Mouse (Mus musculus): ENCODE results near the gene Nprl2. TPM values are rescaled to one million over a fixed set of nuclear protein-coding genes. Genes with fewer than 3 reads are reported as not detected.

Gene Nprl2
- total and polyA plus RNA-seq, 3 experiments: 23.2 to 30.2 TPM; not detected in 1

- TF ChIP-seq MXI1 (IDR thresholded peaks at IDR 0.05; ENCODE audit: low read depth, low read length) (no peak; the same call in 1 of the 2 replicates), ZNF384 (IDR thresholded peaks at IDR 0.05; ENCODE audit: low read depth, low read length) (peak; percentile 89), UBTF (IDR thresholded peaks at IDR 0.05; ENCODE audit: borderline replicate concordance, insufficient read depth, low read depth, low read length) (no peak), GABPA (IDR thresholded peaks at IDR 0.05; ENCODE audit: low read depth, low read length) (no peak; the same call in 1 of the 2 replicates), POLR2AphosphoS2 (IDR thresholded peaks at IDR 0.05; ENCODE audit: low read length) (peak; percentile 94; the same call in 1 of the 2 replicates), MYB (IDR thresholded peaks at IDR 0.05; ENCODE audit: low read depth, low read length) (peak; percentile 80), NELFE (IDR thresholded peaks at IDR 0.05; ENCODE audit: low read depth, low read length) (peak; percentile 83), MYC (IDR thresholded peaks at IDR 0.05; ENCODE audit: low read depth, low read length) (no peak), SMC3 (IDR thresholded peaks at IDR 0.05; ENCODE audit: low read depth, low read length) (no peak), SIN3A (IDR thresholded peaks at IDR 0.05; ENCODE audit: low read length) (peak; percentile 93), POLR2A (IDR thresholded peaks at IDR 0.05; ENCODE audit: control insufficient read depth in 1 of 2, insufficient read depth in 1 of 2, low read depth in 1 of 2, low read length in 2 of 2, poor library complexity in 1 of 2) (peak in 1 of 2 experiments; percentile 91; a peak in 2 of 4 replicates), CHD2 (IDR thresholded peaks at IDR 0.05; ENCODE audit: low read length) (peak; percentile 59), MEF2A (IDR thresholded peaks at IDR 0.05; ENCODE audit: extremely low read depth, insufficient replicate concordance, low read depth, low read length, poor library complexity, severe bottlenecking) (peak; percentile 31; the same call in 1 of the 2 replicates), TAL1 (IDR thresholded peaks at IDR 0.05; ENCODE audit: low read length) (peak; percentile 98), KAT2A (conservative IDR thresholded peaks at IDR 0.05; ENCODE audit: low read depth, low read length) (peak; percentile 99)
Observed at GRCm38 (mm10) chr9:107586974-107587832, 45.2 kb downstream of the Nprl2 start, which contains the start of gene Ifrd2 (continued).

- Histone ChIP-seq H3K4me1 (ENCODE audit: control insufficient read depth in 1 of 2, insufficient read depth in 2 of 2, low read length in 2 of 2) (peaks cover 16 to 26% of the 10 kb centered on the region in 2 experiments; a peak in 3 of 4 replicates), H3K79me2 (ENCODE audit: control insufficient read depth, insufficient read depth, low read length, poor library complexity) (peaks cover 40% of the 10 kb centered on the region), H3K9me3 (replicated peaks; ENCODE audit: insufficient read depth, low read length) (no peaks in the 10 kb centered on the region), H3K36me3 (ENCODE audit: control insufficient read depth in 1 of 2, insufficient read depth in 2 of 2, low read length in 2 of 2) (peaks cover 5 to 27% of the 10 kb centered on the region in 2 experiments; a peak in 3 of 4 replicates), H3K4me3 (ENCODE audit: control insufficient read depth in 1 of 2, insufficient read depth in 1 of 2, low read depth in 2 of 2, low read length in 2 of 2) (peak overlapping the region; percentile 55 to 86), H3K9ac (ENCODE audit: control insufficient read depth, low read depth, low read length, poor library complexity, severe bottlenecking) (peak overlapping the region; percentile 99), H3K27me3 (ENCODE audit: control insufficient read depth in 1 of 2, insufficient read depth in 2 of 2, low read length in 2 of 2) (no peaks in the 10 kb centered on the region), H3K27ac (ENCODE audit: control insufficient read depth, low read depth, low read length) (peak overlapping the region; percentile 99)
- DNase-seq (ENCODE audit: low read depth, low spot score): peak; percentile 84
- peak; percentile 96 for TF ChIP-seq BHLHE40 (IDR thresholded peaks at IDR 0.05; ENCODE audit: borderline replicate concordance, low read depth, low read length)
- no peak for TF ChIP-seq MYB (IDR thresholded peaks at IDR 0.05; ENCODE audit: low read depth, low read length)
- TF ChIP-seq MAFK (IDR thresholded peaks at IDR 0.05; ENCODE audit: borderline replicate concordance, low read depth, low read length): 0 out of 2 replicates have a peak, but pooled peaks have one; percentile 41
- TF ChIP-seq POLR2AphosphoS5 (IDR thresholded peaks at IDR 0.05; ENCODE audit: borderline replicate concordance, low read depth, low read length): 0 out of 2 replicates have a peak, but pooled peaks have one; percentile 9
- TF ChIP-seq MAZ (IDR thresholded peaks at IDR 0.05; ENCODE audit: low read depth, low read length): no peak
- TF ChIP-seq POLR2A (IDR thresholded peaks at IDR 0.05; ENCODE audit: control insufficient read depth in 1 of 2, insufficient read depth in 1 of 2, low read depth in 1 of 2, low read length in 2 of 2, poor library complexity in 1 of 2): peak in 1 of 2 experiments; percentile 82; a peak in 2 of 4 replicates
- peak; percentile 26; the same call in 1 of the 2 replicates for TF ChIP-seq TBP (IDR thresholded peaks at IDR 0.05; ENCODE audit: low read depth, low read length)
- peak; percentile 65; the same call in 1 of the 2 replicates for TF ChIP-seq ETS1 (IDR thresholded peaks at IDR 0.05; ENCODE audit: low read depth, low read length)
- peak; percentile 93 for TF ChIP-seq TAL1 (IDR thresholded peaks at IDR 0.05; ENCODE audit: low read length)
- TF ChIP-seq NELFE (IDR thresholded peaks at IDR 0.05; ENCODE audit: low read depth, low read length): no peak
- TF ChIP-seq EP300 (IDR thresholded peaks at IDR 0.05; ENCODE audit: low read depth in 1 of 2, low read length in 2 of 2): peak; percentile 32 to 52; a peak in 2 of 4 replicates
- TF ChIP-seq GABPA (IDR thresholded peaks at IDR 0.05; ENCODE audit: low read depth, low read length): no peak
- no peak for TF ChIP-seq ZMIZ1 (IDR thresholded peaks at IDR 0.05; ENCODE audit: low read depth, low read length)
- peak; percentile 90; the same call in 1 of the 2 replicates for TF ChIP-seq CHD1 (IDR thresholded peaks at IDR 0.05; ENCODE audit: low read depth, low read length)
- TF ChIP-seq E2F4 (IDR thresholded peaks at IDR 0.05; ENCODE audit: borderline replicate concordance, low read depth, low read length): no peak
- TF ChIP-seq SIN3A (IDR thresholded peaks at IDR 0.05; ENCODE audit: low read length): peak; percentile 50
- peak; percentile 97 for TF ChIP-seq MAX (IDR thresholded peaks at IDR 0.05; ENCODE audit: low read length)
- no peak for TF ChIP-seq RCOR1 (IDR thresholded peaks at IDR 0.05; ENCODE audit: low read depth, low read length)
- TF ChIP-seq GATA1 (IDR thresholded peaks at IDR 0.05; ENCODE audit: low read depth, low read length): peak; percentile 71
- peak; percentile 75 for TF ChIP-seq USF1 (IDR thresholded peaks at IDR 0.05; ENCODE audit: low read depth, low read length)
- TF ChIP-seq SMC3 (IDR thresholded peaks at IDR 0.05; ENCODE audit: low read depth, low read length): no peak
- TF ChIP-seq MXI1 (IDR thresholded peaks at IDR 0.05; ENCODE audit: low read depth, low read length): peak; percentile 97
Observed at GRCm38 (mm10) chr9:107587833-107588639, 46.0 kb downstream of the Nprl2 start.

Data from MEL (cell line).